Mouse (Mus musculus) C2C12 (cell line): ENCODE data around the gene Sbpl.

Experiments used
- CEBPB ChIP-seq: IDR thresholded peaks from one replicate; pipeline ENCODE4 v1.6.1; 2011; ENCODE audit warnings: low read depth, mild to moderate bottlenecking, control low read depth, moderate library complexity
- CTCF ChIP-seq: IDR thresholded peaks from one replicate; pipeline ENCODE4 v1.5.1; 2011; ENCODE audit not compliant: control insufficient read depth, insufficient read depth, insufficient read length
- FOSL1 ChIP-seq: IDR thresholded peaks from one replicate; pipeline ENCODE4 v1.8.0; 2011; ENCODE audit warnings: mild to moderate bottlenecking, low read length; ENCODE audit not compliant: poor library complexity, insufficient read depth, severe bottlenecking
- MAX ChIP-seq: IDR thresholded peaks from one replicate; pipeline ENCODE4 v1.6.1; 2011; ENCODE audit warnings: mild to moderate bottlenecking, control low read depth
- MYOG ChIP-seq: IDR thresholded peaks from one replicate; pipeline ENCODE4 v1.6.1; 2011; ENCODE audit not compliant: control insufficient read depth, insufficient read length; ENCODE audit errors: extremely low read depth
- USF1 ChIP-seq: IDR thresholded peaks from one replicate; pipeline ENCODE4 v1.6.1; 2011; ENCODE audit warnings: low read depth, mild to moderate bottlenecking, control low read depth, moderate library complexity

DNA sequence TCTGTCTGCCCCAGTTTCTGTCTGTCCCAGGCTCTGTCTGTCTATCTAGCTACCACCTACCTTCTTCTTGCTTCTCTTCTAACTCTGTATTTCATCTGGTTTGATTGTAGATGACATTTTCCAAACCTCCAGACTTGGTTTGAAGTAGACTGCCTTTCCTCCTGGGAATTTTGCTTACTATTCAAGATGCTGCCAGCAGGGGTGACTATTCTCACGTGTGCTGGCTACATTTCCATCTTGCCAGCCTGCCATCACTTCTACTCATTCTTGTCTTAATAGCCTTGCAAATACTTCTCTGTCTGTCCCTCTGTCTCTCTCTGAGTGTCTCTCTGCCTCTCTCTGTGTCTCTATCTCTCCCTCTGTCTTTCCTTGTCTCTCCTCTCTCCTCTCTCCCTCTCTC is 40.3 kb upstream of the Sbpl start:
- TF ChIP-seq CTCF (no peak), USF1 (no peak), FOSL1 (no peak), MAX (no peak), MYOG (no peak), CEBPB (no peak)
